Mouse (Mus musculus) testis, adult 2 months (tissue): Measurements from ENCODE around the gene Vmn1r188. TPM values are rescaled to one million over a fixed set of nuclear protein-coding genes. Genes with fewer than 3 reads are reported as not detected.
A peak's percentile ranks its signal among the peaks of the same experiment; 100 is the strongest.
"Not testable (repeated sequence)": the region's sequence is repeated elsewhere in the genome, so short reads cannot be mapped to it uniquely, and the experiment has no call there.

Experiments used
- H3K27ac ChIP-seq: fragments of 200-500 bp; 2 replicates; pipeline ENCODE4 v1.5.1; 2012; ENCODE audit warnings: low read depth, low read length; ENCODE audit not compliant: control insufficient read depth, insufficient read depth
- H3K27me3 ChIP-seq: fragments of 200-500 bp; 2 replicates; pipeline ENCODE4 v1.6.1; 2012; ENCODE audit warnings: mild to moderate bottlenecking, low read length, moderate library complexity; ENCODE audit not compliant: control insufficient read depth, insufficient read depth
- H3K36me3 ChIP-seq: fragments of 200-500 bp; 2 replicates; pipeline ENCODE4 v1.6.1; 2012; ENCODE audit warnings: mild to moderate bottlenecking, low read length; ENCODE audit not compliant: control insufficient read depth, insufficient read depth
- H3K4me1 ChIP-seq: fragments of 200-500 bp; 2 replicates; pipeline ENCODE4 v1.6.1; 2012; ENCODE audit warnings: low read length; ENCODE audit not compliant: control insufficient read depth, insufficient read depth
- H3K4me3 ChIP-seq: fragments of 200-500 bp; 2 replicates; pipeline ENCODE4 v1.5.1; 2012; ENCODE audit warnings: low read depth, mild to moderate bottlenecking, low read length, moderate library complexity, mixed read lengths; ENCODE audit not compliant: control insufficient read depth
- CTCF ChIP-seq: fragments of 200-500 bp; IDR thresholded peaks from 2 replicates; pipeline ENCODE4 v1.5.1; 2012; ENCODE audit warnings: low read depth, mild to moderate bottlenecking, inconsistent platforms, low read length, moderate library complexity; ENCODE audit not compliant: control insufficient read depth, insufficient read depth, insufficient replicate concordance
- POLR2A ChIP-seq: fragments of 200-500 bp; IDR thresholded peaks from 2 replicates; pipeline ENCODE4 v1.6.1; 2012; ENCODE audit warnings: low read depth, mild to moderate bottlenecking, inconsistent platforms, low read length, moderate library complexity; ENCODE audit not compliant: control insufficient read depth
- polyA plus RNA-seq: library from polyadenylated mRNA; depleted of rRNA; stranded (reverse); fragments of >200 nt; gene quantifications from 2 replicates; pipeline ENCODE4 v1.2.3, GENCODE M21; 2012; rRNA removed

Gene Vmn1r188
- not detected in 2 replicates for polyA plus RNA-seq

GRCm38 (mm10) chr13:22084140-22084539 is at the start of gene Vmn1r188:
Gene Vmn1r188, plus strand, starts transcription at chr13:22084440.
- H3K27ac ChIP-seq, H3K27me3 ChIP-seq, H3K36me3 ChIP-seq, H3K4me1 ChIP-seq, H3K4me3 ChIP-seq: not testable (repeated sequence)

GRCm38 (mm10) chr13:22034443-22035266 is 49.6 kb upstream of the Vmn1r188 start:
- Histone ChIP-seq H3K4me1 (peaks cover 4% of the 10 kb centered on the region), H3K27me3 (no peaks in the 10 kb centered on the region), H3K4me3 (peak overlapping the region; percentile 42), H3K27ac (0 out of 2 replicates have a peak overlapping the region, but pooled peaks have one; percentile 58), H3K36me3 (no peaks in the 10 kb centered on the region)
- TF ChIP-seq CTCF, result no peak
- no peak for TF ChIP-seq POLR2A

DNA sequence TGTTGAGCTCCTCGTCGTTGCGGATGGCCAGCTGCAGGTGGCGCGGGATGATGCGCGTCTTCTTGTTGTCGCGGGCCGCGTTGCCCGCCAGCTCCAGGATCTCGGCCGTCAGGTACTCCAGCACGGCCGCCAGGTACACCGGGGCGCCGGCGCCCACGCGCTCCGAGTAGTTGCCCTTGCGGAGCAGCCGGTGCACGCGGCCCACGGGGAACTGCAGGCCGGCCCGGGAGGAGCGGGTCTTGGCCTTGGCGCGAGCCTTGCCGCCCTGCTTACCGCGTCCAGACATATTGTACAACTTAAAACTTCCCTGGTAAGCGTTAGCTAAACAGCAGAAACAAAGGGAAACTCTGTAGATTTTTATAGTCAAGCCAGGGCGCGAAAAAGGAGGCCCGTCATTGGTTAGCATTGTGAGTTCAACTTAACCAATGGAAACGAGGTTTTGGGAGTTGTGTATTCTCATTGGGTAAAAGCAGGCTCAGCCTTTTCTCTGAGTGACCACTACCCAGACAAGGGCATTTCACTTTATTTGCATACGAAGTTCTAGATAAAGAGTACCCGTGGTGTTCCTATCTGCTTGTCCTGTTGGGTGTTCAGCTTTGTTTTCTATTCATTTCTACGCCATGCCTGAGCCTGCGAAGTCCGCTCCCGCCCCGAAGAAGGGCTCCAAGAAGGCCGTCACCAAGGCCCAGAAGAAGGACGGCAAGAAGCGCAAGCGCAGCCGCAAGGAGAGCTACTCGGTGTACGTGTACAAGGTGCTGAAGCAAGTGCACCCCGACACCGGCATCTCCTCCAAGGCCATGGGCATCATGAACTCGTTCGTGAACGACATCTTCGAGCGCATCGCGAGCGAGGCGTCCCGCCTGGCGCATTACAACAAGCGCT is 48.7 kb upstream of the Vmn1r188 start, which contains the start of the genes Hist1h2ah and Hist1h2bk:
TSS of gene Hist1h2ah (minus strand) at position 302 of the 882 bp plus-strand sequence.
TSS of gene Hist1h2bk (plus strand) at position 604 of the 882 bp plus-strand sequence.
- not testable (repeated sequence) for H3K4me1 ChIP-seq, H3K27me3 ChIP-seq, H3K36me3 ChIP-seq
- H3K27ac ChIP-seq, result peak within 1 kb of the TSS; percentile 58
- peak within 1 kb of the TSS; percentile 59 for H3K4me3 ChIP-seq

DNA sequence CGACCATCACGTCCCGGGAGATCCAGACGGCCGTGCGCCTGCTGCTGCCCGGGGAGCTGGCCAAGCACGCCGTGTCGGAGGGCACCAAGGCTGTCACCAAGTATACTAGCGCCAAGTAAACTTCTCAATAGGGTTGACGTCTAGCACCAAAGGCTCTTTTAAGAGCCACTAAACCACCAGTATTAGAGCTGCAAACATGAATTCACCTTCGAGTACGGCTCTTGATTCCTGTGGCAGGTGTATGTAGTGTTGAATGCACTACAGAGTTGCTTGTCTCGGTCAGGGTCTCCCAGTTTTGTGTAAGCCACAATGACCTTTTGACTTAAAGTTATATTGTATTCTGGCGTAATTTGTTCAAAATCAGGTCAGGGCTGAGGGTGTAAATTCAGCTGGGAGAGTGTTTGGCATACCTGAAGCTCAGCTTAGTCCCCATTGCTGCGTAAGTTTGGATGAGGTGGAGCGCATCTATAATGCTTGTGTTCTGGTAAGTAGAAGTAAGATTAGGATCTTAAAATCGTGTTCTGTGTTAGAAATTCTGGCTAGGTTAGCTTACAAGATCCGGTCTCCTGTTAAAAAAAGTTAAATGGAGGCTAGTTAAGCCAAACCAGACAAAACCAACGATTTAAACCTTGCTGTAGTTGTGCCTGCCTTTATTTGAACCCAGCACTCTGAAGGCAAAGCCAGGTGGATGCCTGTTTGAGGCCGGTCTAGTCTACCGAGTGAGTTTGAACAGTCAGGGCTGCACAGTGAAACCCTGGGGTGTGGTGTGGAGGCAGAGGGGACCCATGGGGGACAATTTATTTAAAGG is 47.9 kb upstream of the Vmn1r188 start:
- peak overlapping the region; percentile 53; the same call in 1 of the 2 replicates for H3K27ac ChIP-seq
- peak overlapping the region; percentile 18; the same call in 1 of the 2 replicates for H3K4me3 ChIP-seq
- peaks cover 4% of the 10 kb centered on the region for H3K4me1 ChIP-seq
- H3K27me3 ChIP-seq, result no peaks in the 10 kb centered on the region
- TF ChIP-seq POLR2A, result no peak
- TF ChIP-seq CTCF, result no peak
- H3K36me3 ChIP-seq, result no peaks in the 10 kb centered on the region

DNA sequence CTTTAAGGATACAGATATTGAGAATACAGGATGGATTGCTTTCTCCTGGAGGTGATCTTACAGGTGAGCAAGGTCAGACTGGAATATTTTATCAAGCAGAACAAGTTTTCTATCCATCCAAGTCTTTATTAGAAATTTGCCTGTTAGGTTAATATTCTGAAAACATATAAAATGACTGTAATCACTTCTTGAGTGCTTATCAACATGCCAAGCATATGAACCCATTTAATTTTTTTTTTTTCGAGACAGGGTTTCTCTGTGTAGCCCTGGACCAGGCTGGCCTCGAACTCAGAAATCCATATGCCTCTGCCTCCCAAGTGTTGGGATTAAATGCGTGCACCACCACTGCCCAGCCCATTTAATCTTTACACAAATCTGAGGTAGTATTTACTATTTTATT is 47.3 kb upstream of the Vmn1r188 start:
- Histone ChIP-seq H3K36me3 (no peaks in the 10 kb centered on the region), H3K27ac (peak overlapping the region; percentile 36; the same call in 1 of the 2 replicates), H3K4me3 (no peak overlapping the region), H3K27me3 (no peaks in the 10 kb centered on the region), H3K4me1 (peaks cover 4% of the 10 kb centered on the region)
- TF ChIP-seq POLR2A (no peak), CTCF (no peak)

DNA sequence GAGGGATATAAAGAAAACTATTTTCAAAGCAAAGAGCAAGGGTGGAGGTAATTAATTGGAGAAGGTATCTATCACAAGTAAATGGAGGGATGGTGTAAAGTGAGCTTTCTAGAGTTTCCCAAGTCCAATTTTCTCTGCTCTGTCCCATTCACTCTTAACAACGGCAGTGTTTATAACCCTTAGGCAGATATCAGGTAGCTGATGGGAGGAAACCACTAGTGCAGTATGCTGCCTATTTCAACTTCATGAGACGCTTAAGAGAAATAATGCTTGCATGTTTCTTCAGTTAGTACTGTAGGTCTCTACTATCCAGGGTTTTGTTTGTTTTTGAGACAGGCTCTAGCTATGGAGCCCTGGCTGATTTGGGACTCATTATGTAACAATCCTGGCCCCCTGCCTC is 46.8 kb upstream of the Vmn1r188 start:
- Histone ChIP-seq H3K4me3 (no peak overlapping the region), H3K36me3 (no peaks in the 10 kb centered on the region), H3K27me3 (no peaks in the 10 kb centered on the region), H3K27ac (no peak overlapping the region), H3K4me1 (peaks cover 4% of the 10 kb centered on the region)
- TF ChIP-seq POLR2A (no peak), CTCF (no peak)

DNA sequence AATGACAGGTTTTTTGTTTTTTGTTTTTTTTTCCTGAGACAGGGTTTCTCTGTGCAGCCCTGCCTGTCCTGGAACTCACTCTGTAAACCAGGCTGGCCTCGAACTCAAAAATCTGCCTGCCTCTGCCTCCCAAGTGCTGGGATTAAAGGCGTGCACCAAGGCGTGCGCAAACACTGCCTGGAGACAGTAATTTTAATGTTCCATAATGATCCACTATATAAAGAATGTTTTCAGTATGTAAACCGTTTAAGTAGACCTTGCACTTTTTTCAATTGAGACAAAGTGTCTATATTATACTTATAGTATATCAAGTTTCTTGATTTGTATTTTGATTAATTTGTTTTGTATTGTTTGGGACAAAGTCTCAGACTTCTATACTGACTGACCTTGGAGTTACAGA is 44.9 kb upstream of the Vmn1r188 start:
- no peak overlapping the region for H3K4me3 ChIP-seq
- H3K27me3 ChIP-seq, result no peaks in the 10 kb centered on the region
- no peak overlapping the region for H3K27ac ChIP-seq
- H3K36me3 ChIP-seq, result no peaks in the 10 kb centered on the region
- H3K4me1 ChIP-seq, result peaks cover 4% of the 10 kb centered on the region
- TF ChIP-seq CTCF, result no peak
- TF ChIP-seq POLR2A, result no peak
